8 mouse cellular contexts compared by ENCODE assay signal in the genomic region with DNA sequence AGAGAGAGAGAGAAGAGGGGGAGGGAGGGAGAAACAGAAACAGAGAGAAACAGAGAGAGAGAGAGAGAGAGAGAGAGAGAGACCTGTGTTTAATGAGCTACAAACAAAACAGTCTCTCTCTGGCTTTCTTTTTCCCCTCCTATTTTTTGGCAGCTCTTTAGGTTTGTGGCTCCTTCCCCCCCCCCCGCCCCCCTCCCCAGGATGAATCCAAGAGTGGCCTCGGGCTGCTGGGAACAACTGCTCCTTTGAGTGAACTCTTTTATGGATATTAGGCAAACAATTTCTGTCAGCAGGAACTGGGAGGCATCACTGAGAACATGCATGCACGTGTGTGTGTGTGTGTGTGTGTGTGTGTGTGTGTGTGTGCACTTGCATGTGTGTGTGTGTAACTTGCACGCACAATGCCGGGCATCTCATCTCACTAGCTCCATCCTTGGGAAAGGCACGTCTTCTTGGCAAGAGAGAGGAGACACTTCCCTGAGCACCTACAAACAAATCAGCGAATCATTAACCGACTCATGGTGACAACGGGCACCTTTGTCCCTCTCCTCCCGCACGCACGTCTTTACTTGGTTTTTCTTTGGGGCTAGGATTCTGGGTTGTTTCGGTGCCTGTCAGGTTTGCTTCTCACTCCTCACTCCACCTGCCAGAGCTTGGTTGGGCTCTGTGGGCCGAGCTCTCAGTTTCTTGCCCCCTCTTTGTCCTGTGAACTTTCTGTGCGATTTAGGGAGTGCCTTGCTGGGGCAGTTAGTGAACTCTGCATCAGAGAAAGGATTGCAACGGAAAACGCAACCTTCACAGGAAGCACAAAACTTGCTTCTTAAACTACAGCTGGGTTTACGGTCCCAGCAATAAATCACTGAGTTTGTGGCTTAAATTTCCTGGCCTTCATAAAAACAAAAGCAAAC.
DNase-seq lines count a peak whose midpoint lies in the region; ATAC-seq and TF ChIP-seq lines count a peak whose summit lies in the region.

No protein-coding gene starts in this region.

- no peaks in the 10 kb centered on the region for H3K4me1 ChIP-seq in heart, postnatal 0 days (ENCODE audit: control insufficient read depth, insufficient read depth)
- H3K4me1 ChIP-seq in embryonic facial prominence, embryonic 11.5 days (ENCODE audit: control insufficient read depth, insufficient read depth, low read length) = peaks cover 5% of the 10 kb centered on the region; the same call in 1 of the 2 replicates
- peaks cover 34% of the 10 kb centered on the region for H3K4me1 ChIP-seq in neural tube, embryonic 13.5 days (replicated peaks)
- no peaks in the 10 kb centered on the region for H3K4me1 ChIP-seq in cerebellum, adult 2 months (ENCODE audit: control insufficient read depth, insufficient read depth, low read length)

- WGBS in heart, postnatal 0 days = 47% methylated on average over 17 of the region's 18 CpGs
- 7% methylated on average over 17 of the region's 18 CpGs for WGBS in embryonic facial prominence, embryonic 11.5 days
- WGBS in neural tube, embryonic 13.5 days = 6% methylated on average over 17 of the region's 18 CpGs
- whole genome bisulfite sequencing in cerebellum, adult 2 months = 32% methylated on average over 18 of the region's 18 CpGs

- H3K9me3 ChIP-seq in heart, postnatal 0 days (replicated peaks; ENCODE audit: control insufficient read depth, low read length) = no peaks in the 10 kb centered on the region
- H3K9me3 ChIP-seq in embryonic facial prominence, embryonic 11.5 days (replicated peaks; ENCODE audit: control insufficient read depth, low read length) = no peaks in the 10 kb centered on the region
- no peaks in the 10 kb centered on the region for H3K9me3 ChIP-seq in neural tube, embryonic 13.5 days

- intact Hi-C loops in heart, postnatal 25 days (cut with DNase I) = loop anchor here (5.0 to 10.0 kb wide), 2 partner anchors 77 to 120 kb away; no protein-coding TSS in a partner anchor

- TF ChIP-seq POLR2A in cerebellum, adult 2 months (IDR thresholded peaks at IDR 0.05; ENCODE audit: borderline replicate concordance, insufficient read depth, low read length) = no peak

- H3K4me2 ChIP-seq in heart, postnatal 0 days (ENCODE audit: low read depth, low read length) = no peak overlapping the region; the same call in 1 of the 2 replicates
- no peak overlapping the region for H3K4me2 ChIP-seq in embryonic facial prominence, embryonic 11.5 days (ENCODE audit: low read depth, low read length)
- H3K4me2 ChIP-seq in neural tube, embryonic 13.5 days = peak overlapping the region; percentile 17; the same call in 1 of the 2 replicates

- no peak for DNase-seq in heart, postnatal 0 days (ENCODE audit: low spot score)
- no peak for DNase-seq in heart, postnatal 25 days (ENCODE audit: low spot score)
- peak; percentile 27 for DNase-seq in embryonic facial prominence, embryonic 11.5 days (ENCODE audit: low spot score)
- DNase-seq in kidney, postnatal 10 days = peak; percentile 44
- no peak for DNase-seq in cerebellum, adult 9-10 months
- DNase-seq in cerebellum, adult 2 months = no peak
- no peak for DNase-seq in frontal cortex, adult 2 months (ENCODE audit: extremely low spot score in 1 of 2, low spot score in 1 of 2)

- H3K9ac ChIP-seq in heart, postnatal 0 days (replicated peaks; ENCODE audit: low read depth, low read length) = no peak overlapping the region
- no peak overlapping the region for H3K9ac ChIP-seq in embryonic facial prominence, embryonic 11.5 days (replicated peaks; ENCODE audit: low read length)
- H3K9ac ChIP-seq in neural tube, embryonic 13.5 days = peak overlapping the region; percentile 31; the same call in 1 of the 2 replicates

- no peak for TF ChIP-seq CTCF in heart, postnatal 0 days (IDR thresholded peaks at IDR 0.05; ENCODE audit: low read depth)
- no peak for TF ChIP-seq CTCF in cerebellum, adult 2 months (IDR thresholded peaks at IDR 0.05; ENCODE audit: borderline replicate concordance, insufficient read depth, low read depth, low read length)

- no peak for ATAC-seq in heart, postnatal 0 days (ENCODE audit: insufficient read depth, low read depth)
- ATAC-seq in embryonic facial prominence, embryonic 11.5 days (replicated peaks; ENCODE audit: insufficient number of reproducible peaks, low FRiP score, low TSS enrichment, low read depth) = no peak
- ATAC-seq in neural tube, embryonic 13.5 days (ENCODE audit: low read depth) = no peak

- H3K36me3 ChIP-seq in heart, postnatal 0 days (replicated peaks; ENCODE audit: control insufficient read depth, insufficient read depth, low read length) = no peaks in the 10 kb centered on the region
- no peaks in the 10 kb centered on the region for H3K36me3 ChIP-seq in embryonic facial prominence, embryonic 11.5 days (replicated peaks; ENCODE audit: control insufficient read depth, insufficient read depth, low read depth, low read length)
- no peaks in the 10 kb centered on the region for H3K36me3 ChIP-seq in neural tube, embryonic 13.5 days

- H3K4me3 ChIP-seq in heart, postnatal 0 days (ENCODE audit: low read depth, low read length) = no peak overlapping the region
- no peak overlapping the region for H3K4me3 ChIP-seq in embryonic facial prominence, embryonic 11.5 days (ENCODE audit: low read depth, low read length)
- no peak overlapping the region for H3K4me3 ChIP-seq in neural tube, embryonic 13.5 days
- H3K4me3 ChIP-seq in cerebellum, adult 2 months (replicated peaks; ENCODE audit: insufficient read depth, low read depth, low read length) = no peak overlapping the region

- H3K27me3 ChIP-seq in heart, postnatal 0 days (ENCODE audit: control insufficient read depth, insufficient read depth, low read length) = no peaks in the 10 kb centered on the region
- no peaks in the 10 kb centered on the region for H3K27me3 ChIP-seq in embryonic facial prominence, embryonic 11.5 days (ENCODE audit: control insufficient read depth, insufficient read depth, low read length)
- no peaks in the 10 kb centered on the region for H3K27me3 ChIP-seq in neural tube, embryonic 13.5 days
- H3K27me3 ChIP-seq in cerebellum, adult 2 months (ENCODE audit: control insufficient read depth, insufficient read depth, low read length) = no peaks in the 10 kb centered on the region

- TF ChIP-seq EP300 in heart, postnatal 0 days (IDR thresholded peaks at IDR 0.05; ENCODE audit: low read depth) = no peak

- H3K27ac ChIP-seq in heart, postnatal 0 days (ENCODE audit: low read depth) = peak overlapping the region; percentile 22; the same call in 1 of the 2 replicates
- H3K27ac ChIP-seq in embryonic facial prominence, embryonic 11.5 days (replicated peaks; ENCODE audit: low read depth, low read length) = peak overlapping the region; percentile 66
- H3K27ac ChIP-seq in neural tube, embryonic 13.5 days (replicated peaks) = peak overlapping the region; percentile 79
- no peak overlapping the region for H3K27ac ChIP-seq in cerebellum, adult 2 months (ENCODE audit: insufficient read depth, low read length)

Comparison
In these comparisons a context has a peak if more than half of its experiments do, and no peak if none do; other contexts are left out.
1. DNase-seq: peak in embryonic facial prominence, embryonic 11.5 days (single experiment) and kidney, postnatal 10 days (single experiment); none in heart, postnatal 0 days (single experiment), heart, postnatal 25 days (single experiment), cerebellum, adult 9-10 months (single experiment), cerebellum, adult 2 months (0 of 2) and frontal cortex, adult 2 months (0 of 2).